Mouse (Mus musculus): ENCODE results near the gene Cacng2.

- TF ChIP-seq CTCF (IDR thresholded peaks at IDR 0.05; ENCODE audit: insufficient read depth, low read depth, low read length) (no peak), POLR2A (IDR thresholded peaks at IDR 0.05; ENCODE audit: insufficient read depth, low read depth, low read length) (no peak)
Observed at GRCm38 (mm10) chr15:78117731-78118130, 2.1 kb downstream of the Cacng2 start.
